Mouse (Mus musculus) heart, postnatal 0 days (tissue): Measurements from ENCODE around the gene Rnase2b.

ENCODE experiments used
- CTCF ChIP-seq: IDR thresholded peaks from 2 replicates; pipeline ENCODE4 v1.5.1; 2016; ENCODE audit warnings: antibody characterized with exemption, control low read depth, low read depth
- EP300 ChIP-seq: IDR thresholded peaks from 2 replicates; pipeline ENCODE4 v1.6.1; 2016; ENCODE audit warnings: antibody characterized with exemption, low read depth

GRCm38 (mm10) chr14:51128775-51129623, 33.1 kb upstream of the Rnase2b start:
- TF ChIP-seq CTCF (no peak), EP300 (no peak)
